Mouse (Mus musculus): Measurements from ENCODE around the gene Ptprt.

DNA sequence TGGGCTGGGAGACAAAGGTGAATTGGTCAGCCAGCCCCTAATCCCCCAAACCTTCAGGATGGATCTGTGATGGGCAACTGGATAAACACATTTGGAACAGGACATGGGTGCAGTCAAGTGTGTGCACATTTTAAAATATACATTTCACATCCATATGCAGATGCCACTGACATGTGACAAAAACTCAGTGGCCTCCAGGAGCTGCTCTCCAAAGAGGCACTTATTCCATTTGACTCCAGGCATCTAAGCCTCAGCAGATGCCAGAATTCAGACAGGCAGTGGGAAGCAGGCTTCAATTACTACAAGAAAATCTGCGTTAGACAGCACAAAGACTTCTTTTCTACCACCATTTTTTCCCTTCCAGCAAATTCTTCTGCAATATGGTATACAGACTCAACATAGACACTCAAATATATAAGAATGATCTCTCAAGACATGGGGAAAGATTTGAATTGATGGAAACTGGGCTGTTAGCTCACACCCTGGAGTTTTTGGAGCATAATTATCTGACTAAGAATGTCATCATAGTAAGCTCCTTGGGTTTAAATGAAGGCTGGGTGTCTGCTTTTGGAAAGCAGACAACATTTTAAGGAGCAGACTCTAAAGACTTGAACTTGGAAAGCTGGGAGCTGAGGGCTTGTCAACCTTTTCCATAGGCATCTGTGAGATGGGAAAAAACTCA, 580.1 kb downstream of the Ptprt start:
- TF ChIP-seq CTCF (IDR thresholded peaks at IDR 0.05; ENCODE audit: borderline replicate concordance, control insufficient read depth, extremely low read depth, insufficient read depth, low read length, poor library complexity) (no peak), POLR2A (IDR thresholded peaks at IDR 0.05; ENCODE audit: control insufficient read depth, extremely low read depth, insufficient read depth, low read length, poor library complexity) (no peak)
